Mouse (Mus musculus): ENCODE measurements around the gene Rad23a. TPM values are rescaled to one million over a fixed set of nuclear protein-coding genes. Genes with fewer than 3 reads are reported as not detected.

The Rad23a gene
- polyA plus RNA-seq, 1 experiment = 57.6 TPM

DNA sequence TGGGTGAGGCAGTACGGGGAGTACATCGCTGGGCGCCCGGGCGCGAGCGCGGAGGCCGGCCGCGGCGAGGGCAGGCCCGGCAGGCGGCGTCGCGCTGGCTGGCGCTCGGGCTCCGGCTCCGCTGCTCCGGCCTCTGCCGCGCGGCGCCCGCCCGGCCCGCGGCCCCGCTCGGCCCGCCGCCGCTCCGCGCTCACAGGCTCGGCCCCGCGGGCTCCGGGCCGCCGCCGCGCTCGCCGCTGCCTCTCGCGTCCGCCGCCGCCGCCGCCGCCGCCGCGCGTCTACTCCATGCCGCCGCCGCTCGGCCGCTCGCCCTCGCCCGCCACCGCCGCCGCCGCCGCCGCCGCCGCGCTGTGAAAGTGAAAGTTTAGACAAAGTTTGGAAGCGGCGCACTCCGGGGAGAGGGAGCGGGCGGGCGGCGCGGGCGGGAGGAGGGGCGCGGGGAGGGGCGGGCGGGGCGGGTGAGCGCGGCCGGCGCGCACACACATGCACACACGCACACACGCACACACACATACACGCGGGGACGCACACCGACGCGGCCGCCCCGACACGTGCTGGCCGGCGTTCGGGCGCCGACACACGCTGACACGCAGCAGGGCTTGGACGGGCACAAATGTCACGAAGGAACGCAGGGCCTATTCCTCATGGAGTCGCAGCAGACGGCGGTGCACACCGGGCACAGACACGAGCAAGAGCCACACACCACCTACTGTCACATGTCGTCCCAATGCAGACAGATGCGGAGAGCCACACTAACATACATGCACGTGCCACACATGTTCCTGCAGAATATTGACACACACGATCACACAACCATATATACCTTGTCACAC, 40.2 kb downstream of the Rad23a start, which contains the start of gene Nfix:
Gene Nfix (minus strand): TSS at position 346 of the 833 bp plus-strand sequence.
- peak within 1 kb of the TSS; percentile 51 for H3K27ac ChIP-seq (ENCODE audit: insufficient read depth, low read length)
- peak within 1 kb of the TSS; percentile 76 for H3K4me3 ChIP-seq (ENCODE audit: insufficient read depth, low read length)
- no peak; the same call in 1 of the 2 replicates for TF ChIP-seq CTCF (IDR thresholded peaks at IDR 0.05; ENCODE audit: borderline replicate concordance, insufficient read depth, low read length)
- TF ChIP-seq POLR2A (IDR thresholded peaks at IDR 0.05; ENCODE audit: low read depth, low read length) = peak; percentile 47; the same call in 1 of the 2 replicates
- peaks cover 7% of the 10 kb centered on the region for H3K4me1 ChIP-seq (ENCODE audit: control insufficient read depth, insufficient read depth, low read length)

GRCm38 (mm10) chr8:84799136-84799931, 41.1 kb downstream of the Rad23a start:
- Histone ChIP-seq H3K4me3 (ENCODE audit: insufficient read depth, low read length) (peak overlapping the region; percentile 76), H3K4me1 (ENCODE audit: control insufficient read depth, insufficient read depth, low read length) (peaks cover 13% of the 10 kb centered on the region)
- no peak for TF ChIP-seq POLR2A (IDR thresholded peaks at IDR 0.05; ENCODE audit: low read depth, low read length)
- no peak for TF ChIP-seq CTCF (IDR thresholded peaks at IDR 0.05; ENCODE audit: borderline replicate concordance, insufficient read depth, low read length)

GRCm38 (mm10) chr8:84798446-84799135, 41.9 kb downstream of the Rad23a start:
- TF ChIP-seq CTCF (IDR thresholded peaks at IDR 0.05; ENCODE audit: borderline replicate concordance, insufficient read depth, low read length) (no peak), POLR2A (IDR thresholded peaks at IDR 0.05; ENCODE audit: low read depth, low read length) (no peak; the same call in 1 of the 2 replicates)
- Histone ChIP-seq H3K4me1 (ENCODE audit: control insufficient read depth, insufficient read depth, low read length) (peaks cover 13% of the 10 kb centered on the region), H3K4me3 (ENCODE audit: insufficient read depth, low read length) (peak overlapping the region; percentile 76), H3K27ac (ENCODE audit: insufficient read depth, low read length) (peak overlapping the region; percentile 51)

More at GRCm38 (mm10) chr8:84799136-84799931, 41.1 kb downstream of the Rad23a start:
- peak overlapping the region; percentile 51 for H3K27ac ChIP-seq (ENCODE audit: insufficient read depth, low read length)

DNA sequence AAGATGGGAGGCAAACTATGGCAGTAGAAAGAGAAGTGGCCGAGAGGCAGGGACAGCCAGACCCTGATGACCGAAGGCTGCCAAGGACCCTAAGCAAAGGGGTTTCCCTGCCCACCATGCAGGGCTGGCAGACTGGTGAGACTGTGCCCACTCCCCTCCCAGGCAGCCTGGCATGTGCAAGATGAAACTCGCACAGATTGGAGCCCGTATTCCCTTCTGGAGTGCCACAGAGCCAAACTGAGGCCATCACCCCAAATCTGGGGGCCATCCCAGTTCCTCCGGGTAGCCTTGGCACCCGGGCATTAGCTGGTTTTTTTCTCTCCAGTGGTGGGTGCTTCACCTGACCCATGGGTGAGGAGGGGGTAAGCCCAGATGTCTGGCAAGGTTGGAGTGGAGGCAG, 42.5 kb downstream of the Rad23a start:
- no peak overlapping the region for H3K27ac ChIP-seq (ENCODE audit: insufficient read depth, low read length)
- peak overlapping the region; percentile 76 for H3K4me3 ChIP-seq (ENCODE audit: insufficient read depth, low read length)

GRCm38 (mm10) chr8:84797256-84797797, 43.1 kb downstream of the Rad23a start:
- TF ChIP-seq CTCF (IDR thresholded peaks at IDR 0.05; ENCODE audit: borderline replicate concordance, insufficient read depth, low read length) (no peak), POLR2A (IDR thresholded peaks at IDR 0.05; ENCODE audit: low read depth, low read length) (no peak)
- H3K4me1 ChIP-seq (ENCODE audit: control insufficient read depth, insufficient read depth, low read length) = peaks cover 22% of the 10 kb centered on the region
- H3K27ac ChIP-seq (ENCODE audit: insufficient read depth, low read length) = no peak overlapping the region
- no peak overlapping the region for H3K4me3 ChIP-seq (ENCODE audit: insufficient read depth, low read length)

More for the DNA sequence above, 42.5 kb downstream of the Rad23a start:
- no peak for TF ChIP-seq POLR2A (IDR thresholded peaks at IDR 0.05; ENCODE audit: low read depth, low read length)
- H3K4me1 ChIP-seq (ENCODE audit: control insufficient read depth, insufficient read depth, low read length) = peaks cover 16% of the 10 kb centered on the region

- H3K4me3 ChIP-seq (ENCODE audit: insufficient read depth, low read length) = no peak overlapping the region
- peaks cover 25% of the 10 kb centered on the region; the same call in 1 of the 2 replicates for H3K4me1 ChIP-seq (ENCODE audit: control insufficient read depth, insufficient read depth, low read length)
- peak overlapping the region; percentile 36 for H3K27ac ChIP-seq (ENCODE audit: insufficient read depth, low read length)
- TF ChIP-seq CTCF (IDR thresholded peaks at IDR 0.05; ENCODE audit: borderline replicate concordance, insufficient read depth, low read length) = no peak
- no peak for TF ChIP-seq POLR2A (IDR thresholded peaks at IDR 0.05; ENCODE audit: low read depth, low read length)
These were observed 46.0 kb downstream of the Rad23a start for GRCm38 (mm10) chr8:84794486-84794885.

- H3K4me1 ChIP-seq (ENCODE audit: control insufficient read depth, insufficient read depth, low read length) = peaks cover 30% of the 10 kb centered on the region
- H3K4me3 ChIP-seq (ENCODE audit: insufficient read depth, low read length) = no peak overlapping the region
- no peak for TF ChIP-seq CTCF (IDR thresholded peaks at IDR 0.05; ENCODE audit: borderline replicate concordance, insufficient read depth, low read length)
- no peak for TF ChIP-seq POLR2A (IDR thresholded peaks at IDR 0.05; ENCODE audit: low read depth, low read length)
- peak overlapping the region; percentile 36 for H3K27ac ChIP-seq (ENCODE audit: insufficient read depth, low read length)
These were observed 46.5 kb downstream of the Rad23a start for GRCm38 (mm10) chr8:84793791-84794485.

DNA sequence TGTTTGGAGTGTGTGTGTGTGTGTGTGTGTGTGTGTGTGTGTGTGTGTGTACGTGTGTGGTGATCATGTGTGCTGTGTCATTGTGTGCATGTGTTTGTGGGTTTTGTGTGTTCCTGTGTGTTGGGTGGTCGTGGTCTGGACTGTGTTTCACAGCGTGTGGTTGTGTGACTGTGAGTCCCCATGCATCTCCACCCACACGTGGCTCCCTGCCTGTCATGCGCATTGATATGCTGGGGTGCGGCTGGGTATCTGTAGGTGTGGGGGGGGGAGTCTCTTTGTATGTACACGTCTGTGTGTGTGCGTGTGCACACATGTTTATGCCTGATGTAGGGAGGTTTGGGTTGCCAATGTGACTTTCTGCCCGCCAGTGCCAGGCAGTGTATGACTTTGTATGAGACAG, 47.3 kb downstream of the Rad23a start:
- TF ChIP-seq CTCF (IDR thresholded peaks at IDR 0.05; ENCODE audit: borderline replicate concordance, insufficient read depth, low read length) (no peak), POLR2A (IDR thresholded peaks at IDR 0.05; ENCODE audit: low read depth, low read length) (no peak)
- Histone ChIP-seq H3K27ac (ENCODE audit: insufficient read depth, low read length) (no peak overlapping the region; the same call in 1 of the 2 replicates), H3K4me3 (ENCODE audit: insufficient read depth, low read length) (no peak overlapping the region), H3K4me1 (ENCODE audit: control insufficient read depth, insufficient read depth, low read length) (peaks cover 37% of the 10 kb centered on the region)

Measured in embryonic fibroblast, embryonic 13.5 days (primary cell).